Mouse (Mus musculus) thymus, adult 2 months (tissue): ENCODE results near the gene Hsf4.

ENCODE experiments used
- CTCF ChIP-seq: fragments of 200-500 bp; IDR thresholded peaks from 2 replicates; pipeline ENCODE4 v1.5.1; 2012; ENCODE audit warnings: mild to moderate bottlenecking, control low read depth, low read length, moderate library complexity, borderline replicate concordance; ENCODE audit not compliant: control insufficient read depth, poor library complexity, insufficient read depth; ENCODE audit errors: extremely low read depth
- POLR2A ChIP-seq: fragments of 200-500 bp; IDR thresholded peaks from 2 replicates; pipeline ENCODE4 v1.6.1; 2012; ENCODE audit warnings: mild to moderate bottlenecking, low read length, control low read depth, moderate library complexity; ENCODE audit not compliant: control insufficient read depth, poor library complexity, insufficient read depth; ENCODE audit errors: extremely low read depth

DNA sequence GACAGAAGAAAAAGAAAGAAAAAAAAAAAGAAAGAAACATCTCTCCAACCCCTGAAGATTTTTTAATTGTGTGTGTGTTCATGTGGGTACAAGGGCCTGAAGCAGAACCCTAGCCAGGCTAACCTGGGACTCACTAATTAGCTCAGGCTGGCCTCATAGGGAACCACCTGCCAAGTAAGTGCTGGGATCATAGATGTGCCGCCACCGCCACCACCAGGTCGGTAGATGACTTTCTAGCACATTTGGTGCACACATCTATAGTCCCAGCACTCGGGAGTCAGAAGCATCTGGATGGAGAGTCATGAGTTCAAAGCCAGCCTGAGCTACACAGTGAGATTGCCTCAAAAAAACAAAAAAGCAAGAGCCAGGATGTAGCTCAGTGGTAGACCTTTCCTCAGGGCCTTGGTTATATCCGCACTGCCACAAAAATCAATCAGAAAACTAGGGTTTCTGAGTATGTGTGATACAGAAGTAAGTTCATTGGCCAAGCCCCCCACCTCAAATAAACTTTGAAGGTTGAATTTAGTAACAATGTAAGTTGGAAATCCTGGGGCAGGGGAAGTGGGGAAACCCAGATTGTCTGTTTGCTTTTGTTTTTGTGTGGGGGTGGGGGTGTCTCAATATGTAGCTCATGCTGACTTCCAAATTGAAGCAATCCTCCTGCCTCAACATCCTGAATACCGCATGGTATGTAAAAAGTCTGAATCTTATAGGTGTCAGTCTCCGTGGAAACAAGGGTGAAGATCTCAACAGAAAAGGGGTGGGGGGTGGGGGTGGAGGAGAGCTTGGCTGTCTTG is 12.1 kb upstream of the Hsf4 start:
- no peak for TF ChIP-seq CTCF
- no peak for TF ChIP-seq POLR2A
